Mouse (Mus musculus): ENCODE measurements around the gene Tcea2. TPM values are rescaled to one million over a fixed set of nuclear protein-coding genes. Genes with fewer than 3 reads are reported as not detected.

The Tcea2 gene
- total RNA-seq, 2 experiments from 2014 or later, result 57.8 to 62.4 TPM

GRCm38 (mm10) chr2:181673501-181673900, 6.6 kb upstream of the Tcea2 start:
- intact Hi-C loops (cut with DNase I), result no loop called here

GRCm38 (mm10) chr2:181674934-181675333, 5.2 kb upstream of the Tcea2 start:
- intact Hi-C loops (cut with DNase I), result no loop called here
- no peak for DNase-seq

More at GRCm38 (mm10) chr2:181673501-181673900, 6.6 kb upstream of the Tcea2 start:
- DNase-seq, result peak; percentile 60

GRCm38 (mm10) chr2:181675454-181675853, 4.7 kb upstream of the Tcea2 start:
- intact Hi-C loops (cut with DNase I), result no loop called here
- peak; percentile 68 for DNase-seq

GRCm38 (mm10) chr2:181676424-181676823, 3.7 kb upstream of the Tcea2 start:
- intact Hi-C loops (cut with DNase I), result no loop called here

GRCm38 (mm10) chr2:181677096-181677754, 2.9 kb upstream of the Tcea2 start:
- intact Hi-C loops (cut with DNase I), result no loop called here
- DNase-seq, result no peak

More at GRCm38 (mm10) chr2:181676424-181676823, 3.7 kb upstream of the Tcea2 start:
- DNase-seq, result peak; percentile 62

- intact Hi-C loops (cut with DNase I), result no loop called here
- no peak for DNase-seq
Observed at GRCm38 (mm10) chr2:181677755-181678098, 2.4 kb upstream of the Tcea2 start.

GRCm38 (mm10) chr2:181678780-181679179, 1.3 kb upstream of the Tcea2 start:
- DNase-seq, result peak; percentile 76

GRCm38 (mm10) chr2:181680716-181681117, 607 bp downstream of the Tcea2 start:
- intact Hi-C loops (cut with DNase I), result no loop called here
- DNase-seq, result no peak

More at GRCm38 (mm10) chr2:181678780-181679179, 1.3 kb upstream of the Tcea2 start:
- intact Hi-C loops (cut with DNase I), result no loop called here

GRCm38 (mm10) chr2:181681978-181682377, 1.9 kb downstream of the Tcea2 start:
- intact Hi-C loops (cut with DNase I), result no loop called here
- no peak for DNase-seq

GRCm38 (mm10) chr2:181683381-181683780, 3.3 kb downstream of the Tcea2 start:
- no peak for DNase-seq
- intact Hi-C loops (cut with DNase I), result no loop called here

- intact Hi-C loops (cut with DNase I), result no loop called here
- no peak for DNase-seq
Observed at GRCm38 (mm10) chr2:181684713-181685112, 4.6 kb downstream of the Tcea2 start.

- no peak for DNase-seq
- intact Hi-C loops (cut with DNase I), result no loop called here
Observed at GRCm38 (mm10) chr2:181685686-181686085, 5.6 kb downstream of the Tcea2 start.

GRCm38 (mm10) chr2:181687586-181687985, 7.5 kb downstream of the Tcea2 start:
- intact Hi-C loops (cut with DNase I), result no loop called here
- no peak for DNase-seq

GRCm38 (mm10) chr2:181689466-181690160, 9.5 kb downstream of the Tcea2 start:
- intact Hi-C loops (cut with DNase I), result no loop called here
- DNase-seq, result no peak

GRCm38 (mm10) chr2:181691083-181691482, 11.0 kb downstream of the Tcea2 start:
- intact Hi-C loops (cut with DNase I), result no loop called here
- no peak for DNase-seq

GRCm38 (mm10) chr2:181691571-181691970, 11.5 kb downstream of the Tcea2 start:
- intact Hi-C loops (cut with DNase I), result no loop called here
- no peak for DNase-seq

GRCm38 (mm10) chr2:181692304-181692703, 12.2 kb downstream of the Tcea2 start:
- intact Hi-C loops (cut with DNase I), result no loop called here

GRCm38 (mm10) chr2:181693339-181694280, 13.5 kb downstream of the Tcea2 start, which contains the start of gene Rgs19:
Gene Rgs19 (minus strand): TSS chr2:181693977.
- DNase-seq, result peak; percentile 79
- intact Hi-C loops (cut with DNase I), result no loop called here

More at GRCm38 (mm10) chr2:181692304-181692703, 12.2 kb downstream of the Tcea2 start:
- no peak for DNase-seq

- intact Hi-C loops (cut with DNase I), result no loop called here
- no peak for DNase-seq
Observed at GRCm38 (mm10) chr2:181694581-181694980, 14.5 kb downstream of the Tcea2 start.

- DNase-seq, result no peak
- intact Hi-C loops (cut with DNase I), result no loop called here
Observed at GRCm38 (mm10) chr2:181695776-181696175, 15.7 kb downstream of the Tcea2 start.

GRCm38 (mm10) chr2:181696801-181697420, 16.8 kb downstream of the Tcea2 start:
- intact Hi-C loops (cut with DNase I), result no loop called here

More at GRCm38 (mm10) chr2:181696801-181697420, 16.8 kb downstream of the Tcea2 start:
- DNase-seq, result no peak
